Mouse (Mus musculus) bone marrow, adult 2 months (tissue): ENCODE measurements around the gene Iah1. TPM values are rescaled to one million over a fixed set of nuclear protein-coding genes. Genes with fewer than 3 reads are reported as not detected.
A peak's percentile ranks its signal among the peaks of the same experiment; 100 is the strongest.

Experiments used
- H3K27ac ChIP-seq: fragments of 200-500 bp; 2 replicates; pipeline ENCODE4 v1.5.1; 2012; ENCODE audit warnings: low read depth, mild to moderate bottlenecking, control low read depth, inconsistent platforms, low read length; ENCODE audit not compliant: control insufficient read depth, poor library complexity, insufficient read depth
- H3K4me1 ChIP-seq: fragments of 200-500 bp; 2 replicates; pipeline ENCODE4 v1.6.1; 2011; ENCODE audit warnings: low read length; ENCODE audit not compliant: control insufficient read depth, insufficient read depth
- H3K4me3 ChIP-seq: fragments of 200-500 bp; replicated peaks from 2 replicates; pipeline ENCODE3; 2011; ENCODE audit warnings: mild to moderate bottlenecking, low read depth, low read length, control low read depth; ENCODE audit not compliant: control insufficient read depth
- CTCF ChIP-seq: fragments of 200-500 bp; IDR thresholded peaks from 2 replicates; pipeline ENCODE4 v1.5.1; 2011; ENCODE audit warnings: low read length, control low read depth; ENCODE audit not compliant: control insufficient read depth, insufficient read depth
- POLR2A ChIP-seq: fragments of 200-500 bp; IDR thresholded peaks from 2 replicates; pipeline ENCODE4 v1.6.1; 2011; ENCODE audit warnings: low read depth, mild to moderate bottlenecking, control low read depth, low read length, borderline replicate concordance; ENCODE audit not compliant: control insufficient read depth
- WGBS: fragments of 180-500 bp; shearing (Covaris S2); methylation state at CpG from one replicate; pipeline ENCODE4 v1.1.7; 2018; 5-methylcytosine and 5-hydroxymethylcytosine counted together
- polyA plus RNA-seq: library from polyadenylated mRNA; stranded (reverse); fragments of >200 nt; gene quantifications from 2 replicates; pipeline ENCODE4 v1.2.4, GENCODE M21; 2011; ENCODE audit warnings: low replicate concordance; ENCODE audit not compliant: missing spikeins, insufficient read depth, insufficient read length

Iah1 gene
- polyA plus RNA-seq, 1 experiment, result 22.1 TPM

DNA sequence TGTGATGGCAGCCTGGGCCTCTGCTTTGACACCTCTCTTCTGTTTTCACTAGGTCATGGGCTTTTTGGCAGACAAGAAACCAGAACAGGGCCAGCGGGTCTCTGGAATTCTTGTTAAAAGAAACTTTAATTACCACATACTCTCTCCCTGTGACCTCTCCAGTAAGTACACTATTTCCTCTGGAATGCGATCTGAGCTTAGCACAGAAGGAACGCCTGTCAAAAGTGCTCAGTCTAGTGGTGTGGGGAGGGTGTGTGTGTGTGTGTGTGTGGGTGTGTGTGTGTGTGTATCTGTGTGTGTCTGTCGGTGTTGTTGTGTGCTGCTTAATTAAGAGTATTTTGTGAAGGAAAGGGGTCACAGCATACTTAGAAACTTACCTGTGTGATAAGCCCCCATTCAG, 9.5 kb upstream of the Iah1 start:
- no peak for TF ChIP-seq POLR2A
- TF ChIP-seq CTCF, result no peak
- WGBS, result 88% methylated on average over 4 of the region's 4 CpGs
- Histone ChIP-seq H3K4me1 (no peaks in the 10 kb centered on the region; the same call in 1 of the 2 replicates), H3K27ac (no peak overlapping the region), H3K4me3 (no peak overlapping the region)

DNA sequence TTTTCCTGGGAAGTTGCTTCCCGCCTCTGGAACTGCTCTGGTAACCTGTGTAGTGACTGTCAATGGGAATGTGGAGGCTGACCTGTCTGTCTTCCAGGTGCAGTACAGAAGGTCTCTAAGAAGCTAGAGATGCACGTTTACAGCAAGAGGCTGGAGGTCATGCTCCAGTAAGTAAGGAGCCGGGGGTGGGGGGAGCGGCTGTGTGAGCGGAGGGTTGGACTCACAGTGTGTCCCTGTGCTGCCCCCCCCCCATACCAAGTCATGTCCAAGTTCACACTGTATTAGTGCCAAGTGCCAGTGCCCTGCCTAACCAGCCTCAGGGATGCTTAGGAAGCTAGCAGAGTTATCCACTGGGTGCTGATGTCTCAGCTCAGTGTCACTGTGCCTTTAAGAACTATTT, 4.0 kb upstream of the Iah1 start:
- Histone ChIP-seq H3K4me1 (no peaks in the 10 kb centered on the region), H3K4me3 (no peak overlapping the region), H3K27ac (no peak overlapping the region)
- no peak for TF ChIP-seq CTCF
- TF ChIP-seq POLR2A, result no peak
- 91% methylated on average over 5 of the region's 5 CpGs for WGBS

- WGBS, result 40% methylated on average over 7 of the region's 7 CpGs
- H3K27ac ChIP-seq, result no peak overlapping the region
- no peak overlapping the region for H3K4me3 ChIP-seq
- no peaks in the 10 kb centered on the region for H3K4me1 ChIP-seq
- no peak for TF ChIP-seq CTCF
- no peak for TF ChIP-seq POLR2A
Measured at GRCm38 (mm10) chr12:21316869-21317265, 678 bp downstream of the Iah1 start.

GRCm38 (mm10) chr12:21318143-21318895, 2.1 kb downstream of the Iah1 start:
- 78% methylated on average over 12 of the region's 12 CpGs for WGBS
- Histone ChIP-seq H3K4me3 (no peak overlapping the region), H3K27ac (no peak overlapping the region), H3K4me1 (no peaks in the 10 kb centered on the region)
- TF ChIP-seq POLR2A, result no peak
- TF ChIP-seq CTCF, result peak; percentile 91

DNA sequence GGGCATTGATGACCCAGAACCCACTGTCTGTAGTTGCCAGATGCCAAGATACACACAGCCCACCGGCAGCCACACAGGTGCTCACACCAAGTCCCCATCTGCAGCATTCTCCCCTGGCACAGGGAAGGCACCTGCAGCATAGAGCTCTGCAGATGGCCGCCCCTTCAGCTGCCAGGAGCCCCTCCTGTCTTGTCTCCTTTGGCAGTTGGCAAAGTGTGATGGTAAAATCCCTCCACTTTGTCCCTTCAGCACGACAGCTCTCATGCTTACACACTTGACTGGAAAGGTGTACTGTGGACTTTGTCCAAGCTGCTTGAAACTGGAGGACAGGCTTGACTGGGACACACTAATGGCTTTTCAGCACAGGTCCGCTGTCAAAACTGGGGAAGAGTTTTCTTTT, 4.1 kb downstream of the Iah1 start:
- H3K4me1 ChIP-seq, result no peaks in the 10 kb centered on the region
- H3K4me3 ChIP-seq, result no peak overlapping the region
- TF ChIP-seq POLR2A, result no peak
- TF ChIP-seq CTCF, result no peak
- no peak overlapping the region for H3K27ac ChIP-seq
- 76% methylated on average over 4 of the region's 4 CpGs for WGBS

- Histone ChIP-seq H3K4me3 (no peak overlapping the region), H3K4me1 (no peaks in the 10 kb centered on the region), H3K27ac (no peak overlapping the region)
- TF ChIP-seq POLR2A, result no peak
- no peak for TF ChIP-seq CTCF
- 84% methylated on average over 9 of the region's 9 CpGs for WGBS
Measured at GRCm38 (mm10) chr12:21321170-21321569, 5.0 kb downstream of the Iah1 start.

- no peak for TF ChIP-seq POLR2A
- no peak for TF ChIP-seq CTCF
- no peaks in the 10 kb centered on the region for H3K4me1 ChIP-seq
- H3K27ac ChIP-seq, result no peak overlapping the region
- 93% methylated on average over 4 of the region's 4 CpGs for WGBS
- no peak overlapping the region for H3K4me3 ChIP-seq
Measured at GRCm38 (mm10) chr12:21322296-21322695, 6.1 kb downstream of the Iah1 start.

GRCm38 (mm10) chr12:21322856-21323255, 6.7 kb downstream of the Iah1 start:
- WGBS, result 88% methylated on average over 9 of the region's 9 CpGs
- no peaks in the 10 kb centered on the region for H3K4me1 ChIP-seq
- H3K27ac ChIP-seq, result no peak overlapping the region
- H3K4me3 ChIP-seq, result no peak overlapping the region
- no peak for TF ChIP-seq CTCF
- no peak for TF ChIP-seq POLR2A

GRCm38 (mm10) chr12:21324101-21324500, 7.9 kb downstream of the Iah1 start:
- Histone ChIP-seq H3K27ac (no peak overlapping the region), H3K4me1 (no peaks in the 10 kb centered on the region), H3K4me3 (no peak overlapping the region)
- no peak for TF ChIP-seq CTCF
- no peak for TF ChIP-seq POLR2A
- WGBS, result 87% methylated on average over 5 of the region's 5 CpGs
